Mouse (Mus musculus) layer of hippocampus, adult 2 months (tissue): ENCODE results near the gene Cdc37l1. TPM values are rescaled to one million over a fixed set of nuclear protein-coding genes. Genes with fewer than 3 reads are reported as not detected.
"Not testable (repeated sequence)": the region's sequence is repeated elsewhere in the genome, so short reads cannot be mapped to it uniquely, and the experiment has no call there.

Experiments
- DNase-seq, 2 experiments: peaks; one replicate each; pipeline ENCODE4 v3.0.0; 2022; ENCODE audit warnings: low spot score in 2 of 2
- H3K27ac ChIP-seq: fragments of 200-600 bp; 2 replicates; pipeline ENCODE4 v1.8.1; 2022
- H3K4me3 ChIP-seq: fragments of 200-600 bp; 2 replicates; pipeline ENCODE4 v1.8.1; 2022; ENCODE audit warnings: mild to moderate bottlenecking
- CTCF ChIP-seq: fragments of 200-600 bp; conservative IDR thresholded peaks from 2 replicates; pipeline ENCODE4 v1.8.1; 2022; ENCODE audit warnings: antibody characterized with exemption, mild to moderate bottlenecking, moderate library complexity
- total RNA-seq, 2 experiments: library from RNA; stranded (reverse); gene quantifications; 2 replicates each; pipeline ENCODE4 v1.2.3; 2021

Cdc37l1 gene
- total RNA-seq, 2 experiments from 2014 or later, result 105 to 114 TPM

GRCm38 (mm10) chr19:28974862-28975611 is 15.1 kb upstream of the Cdc37l1 start:
- Histone ChIP-seq H3K4me3 (peak overlapping the region; percentile 63), H3K27ac (peak overlapping the region; percentile 62)
- peak; percentile 73 to 81 for DNase-seq
- peak; percentile 94 for TF ChIP-seq CTCF

- H3K27ac ChIP-seq, result no peak overlapping the region
- no peak overlapping the region for H3K4me3 ChIP-seq
- no peak for TF ChIP-seq CTCF
- no peak for DNase-seq
Observed at GRCm38 (mm10) chr19:28982617-28983016, 7.5 kb upstream of the Cdc37l1 start.

- no peak for TF ChIP-seq CTCF
- peak overlapping the region; percentile 96 for H3K27ac ChIP-seq
- no peak for DNase-seq
- peak overlapping the region; percentile 67 for H3K4me3 ChIP-seq
Observed at GRCm38 (mm10) chr19:28989515-28989914, 637 bp upstream of the Cdc37l1 start.

DNA sequence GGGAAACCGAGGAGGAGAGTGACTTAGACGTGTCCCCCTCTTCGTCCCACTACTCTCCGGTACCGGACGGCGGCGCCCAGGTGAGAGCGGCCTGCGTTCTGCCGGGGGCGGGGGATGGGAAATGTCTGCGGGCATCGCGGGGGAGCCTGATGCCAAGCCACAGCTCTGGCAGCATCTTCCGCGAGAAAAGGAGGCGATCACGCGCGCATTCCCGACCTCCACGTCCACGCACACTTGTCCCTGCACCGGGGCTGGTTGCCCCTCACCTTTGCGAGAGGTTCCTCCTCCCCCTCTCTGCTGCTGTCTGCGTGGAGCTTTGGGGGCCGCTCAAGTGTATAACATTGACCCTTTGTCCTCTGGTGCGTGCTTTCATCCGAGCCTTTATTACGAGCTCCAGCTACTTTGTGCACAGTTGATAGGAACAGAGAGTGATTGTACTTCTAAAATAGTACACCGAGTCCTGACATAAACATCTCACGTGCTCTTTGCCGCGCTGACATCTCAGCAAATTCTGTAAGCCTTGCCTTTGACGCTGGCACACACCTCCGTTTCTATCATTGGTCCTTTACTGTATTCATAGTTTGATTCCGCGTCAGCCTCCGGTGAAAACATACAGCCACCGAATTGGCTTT is 554 bp downstream of the Cdc37l1 start:
- H3K4me3 ChIP-seq, result peak overlapping the region; percentile 67
- no peak for DNase-seq
- peak overlapping the region; percentile 96 for H3K27ac ChIP-seq
- no peak for TF ChIP-seq CTCF

GRCm38 (mm10) chr19:28991391-28991790 is 1.2 kb downstream of the Cdc37l1 start:
- no peak for DNase-seq
- H3K27ac ChIP-seq, result peak overlapping the region; percentile 96
- TF ChIP-seq CTCF, result no peak

DNA sequence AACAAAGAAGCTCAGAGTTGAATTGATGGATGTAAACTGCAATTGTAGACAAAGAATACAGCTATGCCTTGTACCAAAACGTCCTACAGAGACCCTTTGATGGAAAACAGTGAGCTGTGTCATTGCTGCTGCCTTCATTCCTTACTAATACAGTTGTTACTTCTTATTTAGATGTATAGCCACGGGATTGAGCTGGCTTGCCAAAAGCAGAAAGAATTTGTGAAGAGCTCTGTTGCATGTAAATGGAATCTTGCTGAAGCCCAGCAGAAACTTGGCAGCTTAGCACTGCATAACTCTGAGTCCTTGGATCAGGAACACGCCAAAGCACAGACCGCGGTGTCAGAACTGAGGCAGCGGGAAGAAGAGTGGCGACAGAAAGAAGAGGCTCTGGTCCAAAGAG is 4.7 kb downstream of the Cdc37l1 start:
- peak overlapping the region; percentile 33 for H3K4me3 ChIP-seq
- DNase-seq, result peak in 1 of 2 experiments; percentile 49
- peak overlapping the region; percentile 78 for H3K27ac ChIP-seq
- TF ChIP-seq CTCF, result no peak

More at GRCm38 (mm10) chr19:28991391-28991790, 1.2 kb downstream of the Cdc37l1 start:
- peak overlapping the region; percentile 67 for H3K4me3 ChIP-seq

- no peak for TF ChIP-seq CTCF
- Histone ChIP-seq H3K27ac (peak overlapping the region; percentile 78), H3K4me3 (peak overlapping the region; percentile 33)
- DNase-seq, result no peak
Observed at GRCm38 (mm10) chr19:28995366-28995765, 5.2 kb downstream of the Cdc37l1 start.

DNA sequence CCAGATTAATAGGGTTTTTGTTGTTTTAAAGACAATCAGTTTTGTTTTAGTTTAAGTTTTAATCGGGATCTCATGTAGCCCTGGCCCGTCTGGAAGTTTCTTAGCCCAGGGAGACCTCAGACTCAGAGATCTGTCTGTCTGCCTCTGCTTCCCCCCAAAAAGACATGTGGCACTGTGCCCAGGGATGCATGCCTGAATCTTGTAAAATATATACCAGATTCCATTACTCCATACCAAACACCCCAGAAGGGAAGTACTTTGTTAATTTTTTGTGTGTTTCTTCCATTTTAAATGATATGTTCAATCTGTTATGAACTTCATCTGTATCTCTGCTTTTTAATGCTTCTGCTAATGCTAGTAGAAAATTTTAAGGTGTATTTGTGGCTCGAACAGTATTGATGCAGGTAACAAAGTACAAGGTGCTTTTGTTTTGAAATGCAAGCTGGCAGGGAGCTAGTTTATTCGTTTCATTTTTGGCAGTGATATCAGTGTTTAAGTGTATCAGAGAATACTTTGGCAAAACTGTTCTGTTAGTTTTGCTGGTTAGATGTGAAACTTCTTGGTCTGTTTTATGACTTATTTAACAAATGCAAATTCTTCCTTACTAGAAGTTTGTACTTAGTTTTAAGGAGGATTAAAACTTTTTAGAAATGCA is 8.0 kb downstream of the Cdc37l1 start:
- Histone ChIP-seq H3K27ac (no peak overlapping the region), H3K4me3 (peak overlapping the region; percentile 1; the same call in 1 of the 2 replicates)
- no peak for DNase-seq
- TF ChIP-seq CTCF, result no peak

DNA sequence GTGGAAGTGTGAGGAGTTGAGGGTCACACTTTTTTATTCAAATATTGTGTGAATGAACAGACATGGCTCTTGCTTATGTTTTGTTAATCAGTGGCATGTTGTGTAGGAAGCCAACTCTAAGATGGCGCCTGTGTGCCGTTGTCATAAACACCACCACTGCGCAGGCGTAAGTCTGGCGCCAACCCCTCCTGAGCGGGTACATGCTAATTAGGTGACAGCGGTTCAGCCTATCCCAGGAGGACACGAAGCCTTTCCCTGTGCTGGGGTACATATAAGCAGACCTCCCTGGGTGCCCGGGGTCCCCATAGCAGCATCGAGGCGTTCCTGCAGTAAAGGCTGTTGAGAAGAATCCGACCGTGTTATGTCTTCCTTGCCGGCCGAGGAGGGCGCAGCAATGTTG is 10.2 kb downstream of the Cdc37l1 start:
- H3K27ac ChIP-seq, DNase-seq: not testable (repeated sequence)

DNA sequence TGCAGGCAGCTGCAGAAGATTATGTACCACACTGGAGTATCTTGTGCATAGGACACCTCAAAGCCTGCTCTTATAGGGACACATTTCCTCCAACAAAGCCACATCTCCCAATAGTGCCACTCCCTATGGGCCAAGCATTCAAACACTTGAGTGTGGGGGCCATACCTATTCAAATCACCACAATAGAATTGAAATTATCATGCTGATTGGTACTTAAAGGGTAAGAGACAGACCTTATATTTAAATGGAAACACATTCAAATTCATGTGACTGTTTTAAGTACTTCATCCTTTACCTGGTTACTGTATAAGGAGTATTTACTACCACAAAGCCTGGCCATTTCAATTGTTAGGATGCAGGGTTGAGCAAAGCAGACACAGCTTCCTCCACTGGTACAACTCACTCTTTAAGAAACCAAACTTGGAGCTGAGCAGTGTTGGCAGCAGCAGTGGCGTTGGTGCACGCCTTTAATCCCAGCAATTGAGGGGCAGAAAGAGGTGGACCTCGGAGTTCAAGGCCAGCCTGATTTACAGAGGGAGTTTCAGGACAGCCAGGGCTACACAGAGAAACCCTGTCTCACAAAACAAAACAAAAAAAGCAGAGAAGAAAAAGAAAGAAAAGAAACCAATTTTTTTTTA is 18.0 kb downstream of the Cdc37l1 start:
- no peak overlapping the region for H3K4me3 ChIP-seq
- TF ChIP-seq CTCF, result no peak
- no peak for DNase-seq
- H3K27ac ChIP-seq, result no peak overlapping the region

More for the DNA sequence above, 10.2 kb downstream of the Cdc37l1 start:
- not testable (repeated sequence) for H3K4me3 ChIP-seq

DNA sequence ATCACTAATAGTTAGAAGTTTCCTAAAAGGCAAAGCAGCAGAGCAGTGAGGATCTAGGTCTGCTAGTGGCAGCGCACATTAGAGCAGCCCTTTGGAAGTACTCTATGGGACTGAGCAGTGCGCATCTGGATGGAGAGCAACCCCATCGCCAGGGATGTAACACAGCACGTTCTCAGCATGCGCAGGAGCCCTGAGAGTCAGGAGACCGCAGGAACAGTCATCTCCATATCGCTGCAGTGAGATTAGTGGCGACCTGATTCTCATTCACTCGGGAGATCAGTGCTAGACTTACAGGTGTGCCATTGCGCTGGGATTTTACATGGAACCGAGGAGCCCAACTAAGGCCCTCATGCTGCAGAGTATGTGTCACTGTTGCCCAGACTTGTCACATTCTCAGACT is 18.9 kb downstream of the Cdc37l1 start:
- Histone ChIP-seq H3K27ac (no peak overlapping the region), H3K4me3 (no peak overlapping the region)
- TF ChIP-seq CTCF, result no peak
- no peak for DNase-seq

- H3K27ac ChIP-seq, result peak overlapping the region; percentile 64
- DNase-seq, result peak in 1 of 2 experiments; percentile 45
- no peak overlapping the region for H3K4me3 ChIP-seq
- TF ChIP-seq CTCF, result no peak
Observed at GRCm38 (mm10) chr19:29011355-29011990, 21.3 kb downstream of the Cdc37l1 start.
